Mouse (Mus musculus) liver, adult (tissue): ENCODE measurements around the gene Adam1b.

Source experiments
- GATA4 ChIP-seq: IDR thresholded peaks from 2 replicates; pipeline ENCODE4 v1.6.1; 2014; ENCODE audit warnings: mild to moderate bottlenecking, low read length; ENCODE audit not compliant: insufficient replicate concordance

The Adam1b gene

DNA sequence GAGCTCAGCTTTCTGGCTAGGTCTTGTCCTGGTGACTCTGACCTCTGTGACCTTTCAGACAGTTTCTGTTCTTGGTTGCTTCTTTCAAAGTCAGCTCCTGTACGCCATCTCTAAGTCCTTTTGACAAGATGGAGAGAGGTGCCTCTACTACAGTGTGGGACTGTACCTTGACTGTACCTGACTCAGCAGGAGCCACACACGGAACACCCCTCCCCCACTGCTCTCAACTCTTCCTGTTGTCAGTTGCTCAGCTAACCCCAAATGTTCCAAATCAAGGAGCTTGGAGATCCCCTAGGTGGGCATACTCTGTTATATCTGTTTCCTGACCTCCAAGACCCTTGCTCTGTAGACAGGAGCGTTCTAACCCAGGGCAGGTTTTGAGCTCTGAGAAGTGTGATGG lies at the start of gene Adam1b:
Adam1b (minus strand) TSS at position 205 of the 400 bp plus-strand sequence.
- no peak for TF ChIP-seq GATA4

DNA sequence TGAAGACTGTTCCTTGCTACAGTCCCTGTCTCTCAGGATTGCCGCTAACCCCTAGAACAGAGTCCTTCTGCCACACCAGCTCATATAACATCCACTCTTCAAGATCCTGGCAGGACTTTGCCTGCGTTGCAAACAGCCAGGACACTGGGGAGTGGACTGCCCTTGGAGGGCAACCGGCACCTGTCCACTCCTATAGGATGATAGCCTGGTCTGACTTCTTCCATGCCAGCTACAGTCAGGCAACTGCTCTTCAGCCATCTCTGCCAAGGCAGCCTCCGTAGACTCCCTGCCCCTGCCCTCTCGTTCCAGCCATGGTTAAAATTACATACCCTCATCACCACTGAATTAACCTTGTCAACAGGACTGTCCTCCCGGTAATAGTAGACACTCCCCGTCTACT lies 46.0 kb upstream of the Adam1b start:
- TF ChIP-seq GATA4, result no peak

- TF ChIP-seq GATA4, result no peak
Measured at GRCm38 (mm10) chr5:121547084-121547483, 43.8 kb upstream of the Adam1b start.

DNA sequence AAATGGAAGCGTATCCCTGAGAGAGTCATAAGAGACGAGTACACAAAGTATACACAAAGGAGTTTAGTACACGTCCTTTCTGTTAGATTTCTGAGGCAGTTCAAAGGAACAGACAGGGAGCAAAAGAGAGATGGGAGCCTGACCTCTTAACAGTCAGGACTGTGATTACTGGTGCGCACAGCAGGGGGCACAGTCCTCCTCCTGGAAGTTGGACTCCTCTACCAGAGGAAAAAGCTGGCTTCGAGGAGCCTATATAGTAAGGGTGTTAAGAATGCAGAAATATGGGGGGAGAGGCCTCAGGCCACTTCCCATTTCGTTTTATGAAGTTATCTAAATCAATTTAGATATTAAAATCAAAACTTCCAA lies 43.3 kb upstream of the Adam1b start:
- no peak for TF ChIP-seq GATA4

- peak; percentile 73; the same call in 1 of the 2 replicates for TF ChIP-seq GATA4
Measured at GRCm38 (mm10) chr5:121545793-121546529, 42.7 kb upstream of the Adam1b start, which contains the start of gene Mapkapk5. Gene Mapkapk5 (minus strand): TSS chr5:121545905.

- no peak for TF ChIP-seq GATA4
Measured at GRCm38 (mm10) chr5:121544910-121545792, 41.9 kb upstream of the Adam1b start, which contains the start of the genes Adam1a and Gm42878. Gene Adam1a (minus strand): TSS chr5:121545482. Gene Gm42878 (minus strand): TSS chr5:121545482.

DNA sequence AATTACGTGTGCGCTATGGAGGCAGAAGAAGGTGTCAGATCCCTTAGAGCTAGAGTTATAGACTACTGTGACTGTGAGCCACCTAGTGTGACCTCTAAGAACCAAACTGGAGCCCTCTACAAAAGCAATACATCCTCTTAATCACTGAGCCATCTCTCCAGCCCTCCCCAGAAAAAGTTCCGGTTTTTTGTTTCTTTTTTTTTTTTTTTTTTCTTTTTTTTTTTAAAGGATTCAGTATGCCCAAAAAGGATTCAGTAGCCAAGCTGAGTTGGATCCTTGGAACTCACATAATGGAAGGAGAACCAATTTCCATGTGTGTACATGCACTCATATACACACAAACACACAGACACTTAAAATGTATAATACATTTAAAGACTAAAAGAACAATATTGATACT lies 40.1 kb upstream of the Adam1b start:
- TF ChIP-seq GATA4, result no peak

DNA sequence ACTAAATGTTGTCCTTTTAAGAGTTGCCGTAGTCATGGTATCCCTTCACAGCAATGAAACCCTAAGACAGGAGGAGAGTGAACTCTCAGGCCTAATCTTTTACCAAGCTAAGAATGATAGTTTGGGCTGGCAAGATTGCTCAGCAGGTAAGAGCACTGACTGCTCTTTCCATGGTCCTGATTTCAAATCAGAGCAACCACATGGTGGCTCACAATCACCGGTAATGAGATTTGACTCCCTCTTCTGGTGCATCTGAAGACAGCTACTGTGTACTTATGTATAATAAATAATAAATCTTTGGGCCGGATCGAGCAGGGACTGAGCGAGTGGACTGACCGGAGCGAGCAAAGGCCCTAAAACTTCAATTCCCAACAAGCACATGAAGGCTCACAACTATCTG lies 38.0 kb upstream of the Adam1b start:
- TF ChIP-seq GATA4, result no peak

GRCm38 (mm10) chr5:121540066-121540465 lies 36.8 kb upstream of the Adam1b start:
- TF ChIP-seq GATA4, result no peak

- TF ChIP-seq GATA4, result no peak
Measured at GRCm38 (mm10) chr5:121537588-121537987, 34.4 kb upstream of the Adam1b start.

DNA sequence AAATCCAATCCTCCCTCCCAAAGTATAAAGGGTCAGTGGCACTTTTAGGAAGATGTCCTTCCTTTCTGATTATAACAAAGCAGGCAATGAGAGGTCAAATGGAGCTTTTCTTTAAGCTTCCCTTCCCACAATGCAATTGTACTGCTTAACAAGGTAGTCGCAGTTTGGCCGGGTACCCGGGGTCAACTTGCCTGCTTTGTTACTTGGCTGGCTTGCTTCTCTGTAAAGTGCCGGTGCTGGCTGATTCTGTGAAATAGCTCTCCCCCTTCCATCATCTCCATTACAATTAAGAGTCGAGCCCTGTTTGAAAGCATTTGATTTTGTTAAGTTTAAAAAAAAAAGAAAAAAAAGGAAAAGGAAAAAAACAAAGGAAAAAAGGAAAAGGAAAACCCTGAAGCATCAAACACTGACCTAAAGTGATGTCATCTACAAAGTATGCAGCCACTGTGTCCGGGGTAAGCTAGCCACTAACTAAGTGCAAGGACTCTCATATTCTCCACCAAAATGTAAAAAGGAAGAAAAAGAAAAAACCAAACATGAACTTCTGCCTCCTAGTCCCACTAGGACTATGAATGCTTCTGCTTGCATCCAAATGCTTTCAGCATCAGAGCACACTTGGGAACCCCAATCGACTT lies 33.8 kb upstream of the Adam1b start:
- no peak for TF ChIP-seq GATA4

- no peak for TF ChIP-seq GATA4
Measured at GRCm38 (mm10) chr5:121535116-121535515, 31.9 kb upstream of the Adam1b start.

DNA sequence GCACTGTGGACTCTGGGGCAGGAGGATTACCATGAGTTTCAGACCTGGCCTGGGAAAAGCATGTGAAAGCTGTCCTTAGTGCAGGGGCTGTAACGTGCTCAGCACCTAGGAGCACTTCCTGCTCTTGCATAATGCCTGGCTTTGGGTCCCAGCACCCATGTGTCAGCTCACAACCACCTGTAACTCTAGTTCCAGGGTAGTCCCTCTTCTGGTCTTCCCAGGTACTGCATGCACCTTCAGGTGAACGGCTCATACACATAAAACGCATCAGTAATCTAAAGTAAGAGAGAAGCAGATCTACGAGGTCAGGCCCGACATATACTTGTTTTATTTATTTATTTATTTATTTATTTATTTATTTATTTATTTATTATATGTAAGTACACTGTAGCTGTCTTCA lies 31.3 kb upstream of the Adam1b start:
- TF ChIP-seq GATA4, result no peak

DNA sequence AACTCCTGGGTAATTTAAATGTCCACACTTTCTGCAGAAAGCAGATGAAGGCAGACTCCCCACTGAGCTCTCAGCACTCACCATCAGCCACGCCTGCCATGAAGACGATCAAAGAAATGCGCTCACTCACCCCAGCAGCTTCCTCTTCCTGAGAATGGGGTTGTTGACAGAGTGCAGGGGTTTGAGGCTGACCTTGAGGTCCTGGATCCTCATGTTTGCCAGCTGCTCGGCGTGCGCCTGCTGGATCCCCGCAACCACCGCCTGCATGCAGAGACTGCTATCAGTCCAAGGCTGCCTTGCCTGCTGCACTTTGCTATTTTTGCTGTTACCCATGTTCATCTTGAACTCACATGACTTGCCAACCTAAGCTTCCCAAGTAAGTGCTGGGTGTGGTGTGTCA lies 23.7 kb upstream of the Adam1b start:
- TF ChIP-seq GATA4, result no peak

DNA sequence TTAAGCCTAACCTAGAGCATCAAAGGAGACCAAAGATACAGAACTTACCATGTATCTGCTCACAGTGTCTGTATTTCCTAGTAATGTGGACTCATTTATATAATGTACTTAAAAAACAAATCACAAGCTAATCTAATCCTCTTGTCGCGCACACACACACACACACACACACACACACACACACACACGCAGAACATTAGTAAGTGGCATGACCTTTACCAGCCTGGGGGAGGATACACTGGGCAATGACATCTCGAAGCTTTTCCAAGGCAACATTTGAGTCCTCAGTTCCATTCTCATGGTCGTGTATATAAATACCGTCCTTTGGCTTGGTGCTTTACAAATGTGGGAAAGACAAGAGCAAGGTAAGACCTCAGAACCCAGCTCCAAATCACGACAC lies 23.3 kb upstream of the Adam1b start:
- no peak for TF ChIP-seq GATA4
